ENCODE assay signal across 25 mouse cellular contexts in genomic region chrX:93760770-93761169, GRCm38 (mm10).
A peak's percentile ranks its signal among the peaks of the same experiment; 100 is the strongest.
DNase-seq lines count a peak whose midpoint lies in the region; ATAC-seq and TF ChIP-seq lines count a peak whose summit lies in the region.
"Had no signal": no experiment of that assay in that cellular context is flagged by ENCODE, and none has a peak within 500 bp of the region (broad histone marks: within the 10 kb centered on the region; RNA-seq: fewer than 3 reads in every experiment).

No protein-coding gene starts in this region.

- TF ChIP-seq CTCF in stomach, postnatal 0 days (IDR thresholded peaks at IDR 0.05; ENCODE audit: low read depth) = no peak
- TF ChIP-seq CTCF in lung, adult 2 months (IDR thresholded peaks at IDR 0.05; ENCODE audit: insufficient read depth, low read length) = no peak

- no peaks in the 10 kb centered on the region for H3K27me3 ChIP-seq in stomach, embryonic 14.5 days (ENCODE audit: control insufficient read depth, insufficient read depth, low read length)
- no peaks in the 10 kb centered on the region for H3K27me3 ChIP-seq in stomach, postnatal 0 days (ENCODE audit: control insufficient read depth, insufficient read depth, low read length)
- H3K27me3 ChIP-seq in stomach, embryonic 15.5 days (replicated peaks) = no peaks in the 10 kb centered on the region
- H3K27me3 ChIP-seq: CH12.LX; forebrain, embryonic 12.5 days had no signal

- H3K4me2 ChIP-seq in stomach, embryonic 14.5 days (replicated peaks; ENCODE audit: low read depth, low read length) = no peak overlapping the region
- H3K4me2 ChIP-seq in stomach, postnatal 0 days (replicated peaks; ENCODE audit: low read depth) = no peak overlapping the region
- H3K4me2 ChIP-seq in stomach, embryonic 15.5 days = no peak overlapping the region
- H3K4me2 ChIP-seq: embryonic facial prominence, embryonic 13.5 days; embryonic facial prominence, embryonic 15.5 days; forebrain, embryonic 12.5 days had no signal

- WGBS in stomach, embryonic 14.5 days = 72% methylated on average over 3 of the region's 3 CpGs
- WGBS in stomach, postnatal 0 days = 78% methylated on average over 3 of the region's 3 CpGs
- 67% methylated on average over 3 of the region's 3 CpGs for WGBS in stomach, embryonic 15.5 days
- WGBS in lung, adult 2 months = 80% methylated on average over 3 of the region's 3 CpGs

- no peaks in the 10 kb centered on the region for H3K36me3 ChIP-seq in stomach, embryonic 14.5 days (ENCODE audit: control insufficient read depth, insufficient read depth, low read length)
- no peaks in the 10 kb centered on the region for H3K36me3 ChIP-seq in stomach, postnatal 0 days (ENCODE audit: control insufficient read depth, insufficient read depth, low read length)
- H3K36me3 ChIP-seq in stomach, embryonic 15.5 days = no peaks in the 10 kb centered on the region
- H3K36me3 ChIP-seq: embryonic facial prominence, embryonic 13.5 days; embryonic facial prominence, embryonic 15.5 days; forebrain, embryonic 12.5 days had no signal

- ATAC-seq in stomach, embryonic 14.5 days (ENCODE audit: insufficient number of reproducible peaks, insufficient read depth, low FRiP score, low read depth) = peak; percentile 61; the same call in 1 of the 2 replicates
- no peak for ATAC-seq in stomach, postnatal 0 days (ENCODE audit: low FRiP score, low TSS enrichment)
- peak; percentile 77 for ATAC-seq in stomach, embryonic 15.5 days (ENCODE audit: insufficient read depth, low FRiP score, low read depth)
- ATAC-seq: CD4-positive, CD25-positive, alpha-beta regulatory T cell, adult 4 months; forebrain, embryonic 14.5 days; forebrain, embryonic 16.5 days had no signal

- H3K9ac ChIP-seq in stomach, embryonic 14.5 days (replicated peaks; ENCODE audit: low read depth, low read length) = no peak overlapping the region
- H3K9ac ChIP-seq in stomach, postnatal 0 days (ENCODE audit: low read length) = no peak overlapping the region
- H3K9ac ChIP-seq in stomach, embryonic 15.5 days = no peak overlapping the region
- H3K9ac ChIP-seq: embryonic facial prominence, embryonic 13.5 days; embryonic facial prominence, embryonic 15.5 days; forebrain, embryonic 12.5 days had no signal

- no peak overlapping the region for H3K4me3 ChIP-seq in stomach, embryonic 14.5 days (ENCODE audit: low read depth, low read length)
- no peak overlapping the region for H3K4me3 ChIP-seq in stomach, postnatal 0 days (ENCODE audit: low read depth, low read length)
- H3K4me3 ChIP-seq in stomach, embryonic 15.5 days (replicated peaks) = no peak overlapping the region
- no peak overlapping the region for H3K4me3 ChIP-seq in lung, adult 2 months (replicated peaks; ENCODE audit: extremely low read depth, low read depth, low read length)
- H3K4me3 ChIP-seq: embryonic facial prominence, embryonic 13.5 days; embryonic facial prominence, embryonic 15.5 days; erythroblast, embryonic 14.5 days; forebrain, embryonic 10.5 days; forebrain, embryonic 12.5 days had no signal

- no peaks in the 10 kb centered on the region for H3K9me3 ChIP-seq in stomach, embryonic 14.5 days (ENCODE audit: control insufficient read depth, low read depth, low read length)
- no peaks in the 10 kb centered on the region for H3K9me3 ChIP-seq in stomach, postnatal 0 days (ENCODE audit: control insufficient read depth, low read length)
- no peaks in the 10 kb centered on the region for H3K9me3 ChIP-seq in stomach, embryonic 15.5 days
- H3K9me3 ChIP-seq: embryonic facial prominence, embryonic 13.5 days; embryonic facial prominence, embryonic 15.5 days; forebrain, embryonic 10.5 days; forebrain, embryonic 12.5 days had no signal

- TF ChIP-seq EP300 in stomach, postnatal 0 days (optimal IDR thresholded peaks at IDR 0.05) = no peak

- H3K4me1 ChIP-seq in stomach, embryonic 14.5 days (ENCODE audit: control insufficient read depth, insufficient read depth, low read length) = no peaks in the 10 kb centered on the region
- no peaks in the 10 kb centered on the region for H3K4me1 ChIP-seq in stomach, postnatal 0 days (replicated peaks; ENCODE audit: control insufficient read depth, insufficient read depth)
- no peaks in the 10 kb centered on the region for H3K4me1 ChIP-seq in stomach, embryonic 15.5 days
- H3K4me1 ChIP-seq in lung, adult 2 months (ENCODE audit: control insufficient read depth, insufficient read depth, low read length) = peaks cover 3% of the 10 kb centered on the region; the same call in 1 of the 2 replicates
- H3K4me1 ChIP-seq: embryonic facial prominence, embryonic 13.5 days; embryonic facial prominence, embryonic 15.5 days; forebrain, embryonic 10.5 days had no signal

- H3K27ac ChIP-seq in stomach, embryonic 14.5 days (ENCODE audit: low read length) = no peak overlapping the region
- no peak overlapping the region for H3K27ac ChIP-seq in stomach, postnatal 0 days (replicated peaks)
- no peak overlapping the region for H3K27ac ChIP-seq in stomach, embryonic 15.5 days
- H3K27ac ChIP-seq: embryonic facial prominence, embryonic 13.5 days; embryonic facial prominence, embryonic 15.5 days; forebrain, embryonic 10.5 days; forebrain, embryonic 12.5 days had no signal

- no peak for DNase-seq in stomach, postnatal 0 days (ENCODE audit: low spot score)
- no peak for DNase-seq in lung, adult 2 months
- no peak for DNase-seq in MN1 (ENCODE audit: low spot score)
- DNase-seq: adrenal gland, adult 2 months; adrenal gland, postnatal 10 days; adrenal gland, postnatal 25 days; B cell, adult 2 months; cerebellum, adult 11 months; cerebellum, adult 18-20 months; cerebellum, adult 8-10 months; cerebellum, adult 9-11 months; cerebellum, postnatal 14 days; cerebellum, postnatal 36 days; embryo, embryonic 11 days had no signal

- TF ChIP-seq POLR2A in lung, adult 2 months (IDR thresholded peaks at IDR 0.05; ENCODE audit: borderline replicate concordance, extremely low read depth, low read depth, low read length) = no peak
